Mouse (Mus musculus) spleen, adult 10 weeks (tissue): Measurements from ENCODE around the gene Fmr1nb. TPM values are rescaled to one million over a fixed set of nuclear protein-coding genes. Genes with fewer than 3 reads are reported as not detected.

Experiments
- polyA plus RNA-seq: library from polyadenylated mRNA; stranded (reverse); fragments of 350-450 nt; fragmentation: Illumina TruSeq; extraction: RNeasy Lipid Tissue Mini Kit (QIAGEN cat#74804); gene quantifications from one replicate; pipeline ENCODE4 v1.2.3, GENCODE M21; 2015; ENCODE audit warnings: low replicate concordance; ENCODE audit not compliant: insufficient read depth

The Fmr1nb gene
- polyA plus RNA-seq: 0.90 TPM

GRCm38 (mm10) chrX:68761606-68762005 lies at the start of gene Fmr1nb:
Fmr1nb (plus strand) TSS chrX:68761839.

GRCm38 (mm10) chrX:68821059-68821458 lies 59.4 kb downstream of the Fmr1nb start, which contains the start of gene Gm14698:
Gm14698 (plus strand) TSS chrX:68821093.

Other genes with a start within 250 kb of the Fmr1nb start
- 91.5 TPM for gene Fmr1, start 83.3 kb upstream of the Fmr1nb start, polyA plus RNA-seq
- gene Gm14698, start 59.3 kb downstream of the Fmr1nb start, polyA plus RNA-seq: 0.87 TPM
- gene Gm6812, start 131.2 kb downstream of the Fmr1nb start, polyA plus RNA-seq: not detected